Mouse (Mus musculus): ENCODE results near the gene Gm20696. TPM values are rescaled to one million over a fixed set of nuclear protein-coding genes. Genes with fewer than 3 reads are reported as not detected.

Gm20696 gene
- polyA plus RNA-seq, 1 experiment from 2014 or later: 2.3 TPM

DNA sequence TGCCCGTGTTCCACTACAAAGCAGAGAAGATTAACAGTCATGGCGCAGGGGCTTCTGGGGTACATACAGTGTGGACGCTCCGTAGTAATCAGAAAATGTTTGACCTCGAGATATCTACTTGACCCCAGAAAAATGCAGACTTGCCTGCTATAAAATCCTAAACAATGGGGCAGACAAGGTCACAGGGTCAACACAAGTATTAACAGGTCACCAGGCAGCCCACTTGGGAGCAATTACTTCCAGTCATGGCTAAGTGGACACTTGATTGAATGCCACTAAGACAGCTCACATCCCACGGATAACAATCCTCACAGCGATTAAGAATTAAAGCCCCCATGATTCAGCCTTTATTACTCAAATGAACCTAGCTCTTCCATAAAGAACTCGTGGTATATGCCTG, 199.5 kb downstream of the Gm20696 start:
- H3K4me1 ChIP-seq (ENCODE audit: control insufficient read depth, insufficient read depth, low read length): peaks cover 8% of the 10 kb centered on the region; the same call in 1 of the 2 replicates
- ATAC-seq (replicated peaks; ENCODE audit: extremely low read depth, insufficient read depth, low FRiP score): no peak
- no peaks in the 10 kb centered on the region for H3K36me3 ChIP-seq (ENCODE audit: control insufficient read depth, insufficient read depth)
- 45% methylated on average over 8 of the region's 8 CpGs for WGBS
- H3K9ac ChIP-seq (ENCODE audit: low read length): no peak overlapping the region
- no peak overlapping the region for H3K4me3 ChIP-seq (ENCODE audit: low read length)
- H3K9me3 ChIP-seq (replicated peaks; ENCODE audit: control insufficient read depth, low read length): no peaks in the 10 kb centered on the region
- H3K27ac ChIP-seq (ENCODE audit: low read length): no peak overlapping the region
- H3K4me2 ChIP-seq (ENCODE audit: low read depth, low read length): no peak overlapping the region
- no peaks in the 10 kb centered on the region for H3K27me3 ChIP-seq (ENCODE audit: control insufficient read depth, insufficient read depth, low read length)

DNA sequence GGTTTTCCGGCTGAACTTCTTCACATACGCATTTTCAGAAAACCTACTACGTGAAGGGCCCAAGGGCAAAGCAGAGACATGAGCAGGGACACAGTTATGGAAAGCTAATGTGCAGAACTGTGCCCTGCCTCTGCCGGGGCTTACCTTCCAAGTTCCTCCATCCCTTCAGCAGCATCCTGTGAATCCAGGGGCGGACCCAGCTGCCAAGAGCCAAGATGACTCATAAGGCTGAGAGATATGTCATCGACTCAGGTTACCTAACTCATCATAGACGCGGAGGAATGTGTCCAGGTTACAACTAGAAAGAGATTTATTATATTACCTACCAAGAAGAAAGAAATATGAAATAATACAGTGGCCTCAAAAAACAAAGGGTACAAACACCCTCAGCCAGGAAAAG, 200.2 kb downstream of the Gm20696 start:
- no peak overlapping the region for H3K9ac ChIP-seq (ENCODE audit: low read length)
- no peaks in the 10 kb centered on the region for H3K27me3 ChIP-seq (ENCODE audit: control insufficient read depth, insufficient read depth, low read length)
- peaks cover 8% of the 10 kb centered on the region; the same call in 1 of the 2 replicates for H3K4me1 ChIP-seq (ENCODE audit: control insufficient read depth, insufficient read depth, low read length)
- H3K4me3 ChIP-seq (ENCODE audit: low read length): no peak overlapping the region
- ATAC-seq (replicated peaks; ENCODE audit: extremely low read depth, insufficient read depth, low FRiP score): no peak
- H3K36me3 ChIP-seq (ENCODE audit: control insufficient read depth, insufficient read depth): no peaks in the 10 kb centered on the region
- H3K9me3 ChIP-seq (replicated peaks; ENCODE audit: control insufficient read depth, low read length): no peaks in the 10 kb centered on the region
- 60% methylated on average over 8 of the region's 8 CpGs for WGBS
- no peak overlapping the region for H3K27ac ChIP-seq (ENCODE audit: low read length)
- no peak overlapping the region for H3K4me2 ChIP-seq (ENCODE audit: low read depth, low read length)

DNA sequence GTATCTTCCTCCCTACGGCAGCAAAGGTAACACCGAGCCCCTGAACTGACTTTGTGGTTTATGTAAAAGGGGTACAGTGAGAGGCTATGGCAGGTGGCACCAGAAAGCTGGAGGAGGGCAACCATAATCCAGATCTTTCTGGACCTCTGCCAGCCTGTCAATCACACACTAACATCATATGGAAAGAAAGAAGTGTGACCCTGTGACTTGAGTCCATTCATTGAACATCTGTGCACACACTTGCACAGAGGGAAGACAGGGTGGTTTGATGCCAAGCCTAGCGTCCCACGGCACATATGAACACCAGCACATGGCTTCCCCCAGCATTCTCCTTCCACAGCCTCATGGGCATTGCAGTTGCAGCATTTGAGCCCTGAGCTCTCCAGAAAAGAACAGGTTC, 202.1 kb downstream of the Gm20696 start:
- Histone ChIP-seq H3K4me1 (ENCODE audit: control insufficient read depth, insufficient read depth, low read length) (no peaks in the 10 kb centered on the region), H3K4me3 (ENCODE audit: low read length) (no peak overlapping the region), H3K9me3 (replicated peaks; ENCODE audit: control insufficient read depth, low read length) (no peaks in the 10 kb centered on the region), H3K36me3 (ENCODE audit: control insufficient read depth, insufficient read depth) (no peaks in the 10 kb centered on the region), H3K4me2 (ENCODE audit: low read depth, low read length) (no peak overlapping the region), H3K27me3 (ENCODE audit: control insufficient read depth, insufficient read depth, low read length) (no peaks in the 10 kb centered on the region), H3K9ac (ENCODE audit: low read length) (no peak overlapping the region), H3K27ac (ENCODE audit: low read length) (no peak overlapping the region)
- WGBS: 90% methylated on average over 4 of the region's 4 CpGs
- ATAC-seq (replicated peaks; ENCODE audit: extremely low read depth, insufficient read depth, low FRiP score): no peak

DNA sequence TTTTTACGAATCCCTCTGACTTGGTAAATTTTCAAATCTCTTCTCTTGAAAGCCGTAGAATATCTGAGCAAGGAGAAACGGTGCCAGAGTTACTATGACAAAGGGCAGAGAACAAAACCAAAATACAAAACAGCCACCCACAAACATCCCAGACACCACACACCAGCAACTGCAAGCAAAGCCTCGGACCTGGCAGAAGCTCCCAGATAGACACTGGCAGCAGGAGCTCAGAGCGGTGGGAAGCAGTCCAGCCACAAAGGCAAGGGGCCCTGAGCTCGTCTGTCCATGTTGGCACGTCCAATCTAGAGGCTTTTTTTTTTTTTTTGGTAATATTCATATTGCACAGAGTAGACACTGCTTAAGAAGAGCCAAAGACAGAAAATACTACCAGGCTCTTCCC, 202.7 kb downstream of the Gm20696 start:
- Histone ChIP-seq H3K9ac (ENCODE audit: low read length) (no peak overlapping the region), H3K36me3 (ENCODE audit: control insufficient read depth, insufficient read depth) (no peaks in the 10 kb centered on the region), H3K27ac (ENCODE audit: low read length) (no peak overlapping the region), H3K4me1 (ENCODE audit: control insufficient read depth, insufficient read depth, low read length) (no peaks in the 10 kb centered on the region), H3K9me3 (replicated peaks; ENCODE audit: control insufficient read depth, low read length) (no peaks in the 10 kb centered on the region), H3K4me3 (ENCODE audit: low read length) (no peak overlapping the region), H3K4me2 (ENCODE audit: low read depth, low read length) (no peak overlapping the region), H3K27me3 (ENCODE audit: control insufficient read depth, insufficient read depth, low read length) (no peaks in the 10 kb centered on the region)
- no peak for ATAC-seq (replicated peaks; ENCODE audit: extremely low read depth, insufficient read depth, low FRiP score)
- 82% methylated on average over 7 of the region's 7 CpGs for WGBS

DNA sequence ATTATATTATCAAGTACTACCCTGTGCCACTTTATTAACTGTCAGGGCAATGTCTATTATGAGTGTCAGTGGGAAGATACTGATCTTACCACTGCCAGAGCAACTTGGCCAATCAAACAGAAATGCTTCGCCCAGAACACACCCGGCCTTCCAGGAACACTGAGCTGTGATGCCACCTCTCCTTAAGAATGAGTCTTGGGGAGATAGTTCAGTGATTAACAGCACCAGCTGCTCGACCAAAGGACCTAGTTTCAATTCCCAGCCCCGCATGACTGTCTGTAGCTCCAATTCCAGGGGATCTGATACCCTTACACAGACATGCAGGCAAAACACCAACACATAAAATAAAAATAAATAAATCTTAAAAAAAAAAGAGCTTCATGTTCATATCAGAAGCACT, 207.8 kb downstream of the Gm20696 start:
- ATAC-seq (replicated peaks; ENCODE audit: extremely low read depth, insufficient read depth, low FRiP score): no peak
- 86% methylated on average over 4 of the region's 4 CpGs for WGBS
- no peak overlapping the region for H3K9ac ChIP-seq (ENCODE audit: low read length)
- H3K4me2 ChIP-seq (ENCODE audit: low read depth, low read length): no peak overlapping the region
- H3K27ac ChIP-seq (ENCODE audit: low read length): no peak overlapping the region
- H3K27me3 ChIP-seq (ENCODE audit: control insufficient read depth, insufficient read depth, low read length): no peaks in the 10 kb centered on the region
- H3K4me1 ChIP-seq (ENCODE audit: control insufficient read depth, insufficient read depth, low read length): no peaks in the 10 kb centered on the region
- H3K36me3 ChIP-seq (ENCODE audit: control insufficient read depth, insufficient read depth): no peaks in the 10 kb centered on the region
- no peak overlapping the region for H3K4me3 ChIP-seq (ENCODE audit: low read length)
- H3K9me3 ChIP-seq (replicated peaks; ENCODE audit: control insufficient read depth, low read length): no peaks in the 10 kb centered on the region

DNA sequence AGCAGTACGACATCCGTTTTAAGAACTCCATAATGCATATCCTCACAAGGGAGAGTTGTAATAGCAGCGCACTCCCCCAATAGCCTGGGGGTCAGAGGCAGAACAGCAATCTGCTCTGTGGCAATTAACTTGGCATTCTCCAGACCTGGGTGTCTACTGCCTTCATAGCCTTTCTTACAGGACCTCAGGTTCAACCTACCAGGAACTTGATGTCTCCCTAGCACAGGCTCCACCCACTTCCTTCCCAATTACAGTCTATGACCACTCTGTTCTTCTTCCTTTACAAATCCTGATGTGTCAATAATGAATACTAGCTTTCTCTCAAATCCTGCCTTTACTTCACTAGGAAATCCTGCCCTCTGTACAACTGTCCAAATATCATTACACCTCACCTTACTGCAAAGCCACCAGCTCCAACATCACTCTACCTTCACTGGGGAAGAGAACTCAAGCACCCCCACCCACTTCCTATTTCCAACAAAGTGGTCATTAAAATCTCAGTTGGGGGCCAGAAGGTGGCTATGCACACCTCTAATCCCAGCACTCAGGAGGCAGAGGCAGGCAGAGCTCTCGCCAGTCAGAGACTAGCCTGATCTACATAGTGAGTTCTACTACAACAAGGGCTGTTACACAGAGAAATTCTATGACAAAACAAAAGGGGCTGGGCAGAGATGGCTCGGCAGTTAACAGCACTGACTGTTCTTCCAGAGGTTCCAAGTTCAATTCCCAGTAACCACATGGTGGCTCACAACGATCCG, 212.7 kb downstream of the Gm20696 start:
- Histone ChIP-seq H3K27ac (ENCODE audit: low read length) (no peak overlapping the region), H3K36me3 (ENCODE audit: control insufficient read depth, insufficient read depth) (no peaks in the 10 kb centered on the region), H3K4me3 (ENCODE audit: low read length) (no peak overlapping the region), H3K27me3 (ENCODE audit: control insufficient read depth, insufficient read depth, low read length) (no peaks in the 10 kb centered on the region), H3K9me3 (replicated peaks; ENCODE audit: control insufficient read depth, low read length) (no peaks in the 10 kb centered on the region), H3K4me1 (ENCODE audit: control insufficient read depth, insufficient read depth, low read length) (peaks cover 23% of the 10 kb centered on the region), H3K4me2 (ENCODE audit: low read depth, low read length) (no peak overlapping the region), H3K9ac (ENCODE audit: low read length) (no peak overlapping the region)
- WGBS: 94% methylated on average over 7 of the region's 7 CpGs
- no peak for ATAC-seq (replicated peaks; ENCODE audit: extremely low read depth, insufficient read depth, low FRiP score)

DNA sequence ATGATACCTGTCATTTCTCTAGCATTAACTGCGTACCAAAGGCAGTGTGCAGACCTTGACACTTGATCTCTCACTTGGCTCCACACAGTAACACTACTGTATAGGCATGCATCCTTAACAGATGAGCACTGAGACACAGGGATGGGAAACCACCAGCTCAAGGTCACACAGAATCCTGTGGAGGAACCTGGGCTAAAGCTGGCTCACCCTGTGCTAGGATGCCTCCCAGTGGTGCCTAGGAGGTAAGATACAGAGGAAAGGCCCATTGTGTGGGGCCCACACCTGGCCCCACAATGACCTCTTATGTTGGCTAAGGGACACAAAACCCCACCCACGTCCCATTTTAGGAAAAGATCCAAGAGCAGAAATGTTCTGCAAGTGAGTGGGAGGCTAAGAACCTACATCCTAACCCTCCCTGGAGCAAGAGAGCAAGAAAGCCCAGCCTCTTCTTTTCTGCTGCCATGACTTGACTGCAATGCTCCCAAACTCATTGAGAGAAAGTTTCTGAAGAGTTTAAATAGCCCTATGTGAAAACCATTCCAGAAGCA, 213.9 kb downstream of the Gm20696 start:
- Histone ChIP-seq H3K4me3 (ENCODE audit: low read length) (no peak overlapping the region), H3K27ac (ENCODE audit: low read length) (no peak overlapping the region), H3K36me3 (ENCODE audit: control insufficient read depth, insufficient read depth) (peaks cover 3% of the 10 kb centered on the region), H3K27me3 (ENCODE audit: control insufficient read depth, insufficient read depth, low read length) (no peaks in the 10 kb centered on the region), H3K9me3 (replicated peaks; ENCODE audit: control insufficient read depth, low read length) (no peaks in the 10 kb centered on the region), H3K4me2 (ENCODE audit: low read depth, low read length) (no peak overlapping the region), H3K9ac (ENCODE audit: low read length) (no peak overlapping the region), H3K4me1 (ENCODE audit: control insufficient read depth, insufficient read depth, low read length) (peaks cover 25% of the 10 kb centered on the region)
- 49% methylated on average over 2 of the region's 2 CpGs for WGBS
- ATAC-seq (replicated peaks; ENCODE audit: extremely low read depth, insufficient read depth, low FRiP score): peak; percentile 32; the same call in 1 of the 2 replicates

DNA sequence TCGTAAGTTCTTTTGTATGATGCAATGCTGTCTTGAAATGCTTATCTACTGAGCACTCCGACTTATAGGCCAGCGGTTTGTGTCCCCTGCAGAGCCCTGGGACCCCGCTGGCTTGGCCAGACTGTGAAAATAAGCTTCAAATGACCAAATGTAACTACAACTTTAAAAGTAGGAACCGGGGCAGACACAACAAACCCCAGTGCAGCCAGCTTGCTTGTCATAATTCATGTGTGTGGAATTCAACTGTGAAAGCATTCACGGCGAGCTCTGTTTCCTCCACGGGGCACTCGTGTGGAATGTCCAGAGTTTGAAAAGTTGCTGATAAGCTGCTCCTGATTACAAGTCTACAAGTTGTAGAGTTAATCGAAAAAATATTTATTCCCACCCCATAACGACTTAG, 215.1 kb downstream of the Gm20696 start:
- Histone ChIP-seq H3K36me3 (ENCODE audit: control insufficient read depth, insufficient read depth) (peaks cover 5% of the 10 kb centered on the region), H3K27ac (ENCODE audit: low read length) (peak overlapping the region; percentile 70), H3K9ac (ENCODE audit: low read length) (no peak overlapping the region), H3K4me3 (ENCODE audit: low read length) (no peak overlapping the region), H3K4me2 (ENCODE audit: low read depth, low read length) (peak overlapping the region; percentile 19; the same call in 1 of the 2 replicates), H3K27me3 (ENCODE audit: control insufficient read depth, insufficient read depth, low read length) (no peaks in the 10 kb centered on the region), H3K4me1 (ENCODE audit: control insufficient read depth, insufficient read depth, low read length) (peaks cover 25% of the 10 kb centered on the region), H3K9me3 (replicated peaks; ENCODE audit: control insufficient read depth, low read length) (no peaks in the 10 kb centered on the region)
- no peak for ATAC-seq (replicated peaks; ENCODE audit: extremely low read depth, insufficient read depth, low FRiP score)
- WGBS: 18% methylated on average over 11 of the region's 11 CpGs

DNA sequence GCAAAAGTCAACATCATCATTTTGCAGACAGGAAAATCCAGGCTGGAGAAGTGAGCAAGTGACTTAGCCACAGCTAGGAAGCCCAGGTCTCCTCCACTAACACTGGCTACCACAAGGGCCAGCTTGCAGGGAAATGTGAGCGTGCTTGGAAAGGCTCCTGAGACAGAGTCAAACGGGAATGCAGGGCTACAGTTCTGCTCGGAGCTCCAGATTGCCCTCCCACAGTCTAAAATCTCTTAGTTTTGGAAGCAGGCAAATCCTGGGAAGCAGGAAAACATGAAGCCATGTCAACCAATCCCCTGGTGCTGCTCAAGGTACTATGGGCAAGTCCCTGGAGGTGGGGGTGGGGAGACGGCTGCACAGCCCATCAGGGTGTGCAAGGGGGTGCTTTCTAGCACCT, 219.2 kb downstream of the Gm20696 start:
- peaks cover 5% of the 10 kb centered on the region for H3K36me3 ChIP-seq (ENCODE audit: control insufficient read depth, insufficient read depth)
- H3K27me3 ChIP-seq (ENCODE audit: control insufficient read depth, insufficient read depth, low read length): no peaks in the 10 kb centered on the region
- ATAC-seq (replicated peaks; ENCODE audit: extremely low read depth, insufficient read depth, low FRiP score): no peak
- no peaks in the 10 kb centered on the region for H3K9me3 ChIP-seq (replicated peaks; ENCODE audit: control insufficient read depth, low read length)
- H3K4me1 ChIP-seq (ENCODE audit: control insufficient read depth, insufficient read depth, low read length): peaks cover 21% of the 10 kb centered on the region
- no peak overlapping the region for H3K4me2 ChIP-seq (ENCODE audit: low read depth, low read length)
- no peak overlapping the region for H3K9ac ChIP-seq (ENCODE audit: low read length)
- H3K27ac ChIP-seq (ENCODE audit: low read length): no peak overlapping the region
- no peak overlapping the region for H3K4me3 ChIP-seq (ENCODE audit: low read length)
- 71% methylated on average over 4 of the region's 4 CpGs for WGBS

All from heart, embryonic 16.5 days (tissue).